Mouse (Mus musculus): Measurements from ENCODE around the gene Olfr1394.

GRCm38 (mm10) chr11:49195819-49196322 is 41.7 kb downstream of the Olfr1394 start:
- TF ChIP-seq CTCF (conservative IDR thresholded peaks at IDR 0.05; ENCODE audit: insufficient read depth, insufficient read length, low read depth, low read length) = 0 out of 2 replicates have a peak, but pooled peaks have one; percentile 11
- TF ChIP-seq POLR2A (IDR thresholded peaks at IDR 0.05; ENCODE audit: low read depth, low read length) = no peak
